In genomic region chr14:121796571-121797456, GRCm38 (mm10) we compare ENCODE assay signal across 8 mouse cellular contexts. TPM values are rescaled to one million over a fixed set of nuclear protein-coding genes. Genes with fewer than 3 reads are reported as not detected.
DNase-seq lines count a peak whose midpoint lies in the region; ATAC-seq and TF ChIP-seq lines count a peak whose summit lies in the region.

No protein-coding gene starts in this region.

- H3K36me3 ChIP-seq in spleen, adult 2 months (ENCODE audit: control insufficient read depth, insufficient read depth, low read length) = no peaks in the 10 kb centered on the region
- no peaks in the 10 kb centered on the region for H3K36me3 ChIP-seq in forebrain, embryonic 16.5 days (ENCODE audit: control insufficient read depth, insufficient read depth)
- no peaks in the 10 kb centered on the region for H3K36me3 ChIP-seq in limb, embryonic 15.5 days

- H3K9me3 ChIP-seq in forebrain, embryonic 16.5 days (ENCODE audit: control insufficient read depth, low read length) = no peaks in the 10 kb centered on the region
- H3K9me3 ChIP-seq in limb, embryonic 15.5 days = no peaks in the 10 kb centered on the region

- H3K4me1 ChIP-seq in spleen, adult 2 months (ENCODE audit: control insufficient read depth, insufficient read depth, insufficient read length) = no peaks in the 10 kb centered on the region; the same call in none of the 2 replicates
- H3K4me1 ChIP-seq in forebrain, embryonic 16.5 days (replicated peaks; ENCODE audit: control insufficient read depth, insufficient read depth, low read length) = peaks cover 12% of the 10 kb centered on the region
- H3K4me1 ChIP-seq in limb, embryonic 15.5 days = peaks cover 14% of the 10 kb centered on the region
- H3K4me1 ChIP-seq in olfactory bulb, adult 2 months (ENCODE audit: control insufficient read depth, insufficient read depth, low read length) = peaks cover 9% of the 10 kb centered on the region

- peak overlapping the region; percentile 46 for H3K27ac ChIP-seq in spleen, adult 2 months (ENCODE audit: insufficient read depth, low read length)
- no peak overlapping the region for H3K27ac ChIP-seq in forebrain, embryonic 16.5 days (ENCODE audit: low read length)
- peak overlapping the region; percentile 54 for H3K27ac ChIP-seq in limb, embryonic 15.5 days
- no peak overlapping the region for H3K27ac ChIP-seq in olfactory bulb, adult 2 months (ENCODE audit: insufficient read depth, low read depth, low read length)

- no peak for TF ChIP-seq POLR2A in spleen, adult 2 months (IDR thresholded peaks at IDR 0.05; ENCODE audit: low read depth, low read length)
- TF ChIP-seq POLR2A in olfactory bulb, adult 2 months (IDR thresholded peaks at IDR 0.05; ENCODE audit: insufficient read depth, low read depth, low read length) = no peak

- H3K4me2 ChIP-seq in forebrain, embryonic 16.5 days (ENCODE audit: low read length) = peak overlapping the region; percentile 97
- H3K4me2 ChIP-seq in limb, embryonic 15.5 days = peak overlapping the region; percentile 85

- 0 out of 2 replicates have a peak, but pooled peaks have one; percentile 0 for ATAC-seq in forebrain, embryonic 16.5 days
- no peak for ATAC-seq in limb, embryonic 15.5 days (ENCODE audit: insufficient number of reproducible peaks, low FRiP score, low TSS enrichment, low read depth)

- no peaks in the 10 kb centered on the region for H3K27me3 ChIP-seq in spleen, adult 2 months (ENCODE audit: control insufficient read depth, insufficient read depth, low read length)
- H3K27me3 ChIP-seq in forebrain, embryonic 16.5 days (replicated peaks; ENCODE audit: control insufficient read depth, insufficient read depth, low read length) = peaks cover 12% of the 10 kb centered on the region
- H3K27me3 ChIP-seq in limb, embryonic 15.5 days = peaks cover 21% of the 10 kb centered on the region; the same call in 1 of the 2 replicates

- 26% methylated on average over 27 of the region's 28 CpGs for WGBS in spleen, adult 2 months
- 9% methylated on average over 27 of the region's 28 CpGs for WGBS in forebrain, embryonic 16.5 days
- WGBS in limb, embryonic 15.5 days = 16% methylated on average over 25 of the region's 28 CpGs
- WGBS in olfactory bulb, adult 2 months = 17% methylated on average over 28 of the region's 28 CpGs

- no peak for TF ChIP-seq CTCF in spleen, adult 2 months (IDR thresholded peaks at IDR 0.05; ENCODE audit: extremely low read depth, insufficient read depth, insufficient read length, insufficient replicate concordance)
- no peak for TF ChIP-seq CTCF in olfactory bulb, adult 2 months (IDR thresholded peaks at IDR 0.05; ENCODE audit: insufficient read depth, low read depth, low read length)

- peak; percentile 4 for DNase-seq in embryo, embryonic 10 days (ENCODE audit: low spot score)
- no peak for DNase-seq in embryo, embryonic 11 days
- DNase-seq in spleen, adult 2 months (ENCODE audit: low read depth in 1 of 2, low spot score in 2 of 2) = no peak
- DNase-seq in spleen, postnatal 14 days (ENCODE audit: low spot score in 2 of 2) = no peak
- no peak for DNase-seq in right cerebral cortex, postnatal 25 days

- peak overlapping the region; percentile 73 for H3K9ac ChIP-seq in forebrain, embryonic 16.5 days (replicated peaks; ENCODE audit: low read depth, low read length)
- H3K9ac ChIP-seq in limb, embryonic 15.5 days = peak overlapping the region; percentile 53

- peak overlapping the region; percentile 61 for H3K4me3 ChIP-seq in spleen, adult 2 months (ENCODE audit: extremely low read depth, insufficient read depth, insufficient read length)
- peak overlapping the region; percentile 79 for H3K4me3 ChIP-seq in forebrain, embryonic 16.5 days (replicated peaks; ENCODE audit: low read length)
- H3K4me3 ChIP-seq in limb, embryonic 15.5 days = peak overlapping the region; percentile 73
- peak overlapping the region; percentile 93 for H3K4me3 ChIP-seq in olfactory bulb, adult 2 months (ENCODE audit: insufficient read depth, low read depth, low read length)

RNA-seq across cellular contexts. Expression of gene Dock9, which starts 0.8 kb away (rescaled TPM):
- 6.7 and 7.8 TPM in 2 replicates for polyA plus RNA-seq in spleen, adult 2 months (2012; rRNA removed)
- polyA plus RNA-seq in forebrain, embryonic 16.5 days (2015; fragmentation: Nextera tagmentation; extraction: Ambion mirVana) = 14.5 and 15.8 TPM in 2 replicates
- polyA plus RNA-seq in limb, embryonic 15.5 days (2015; fragmentation: Nextera tagmentation; extraction: Ambion mirVana) = 10.2 and 11.0 TPM in 2 replicates
- 265 TPM in 1 of 2 replicates, not detected in the other for polyA plus RNA-seq in olfactory bulb, adult 2 months (2012; ENCODE audit: insufficient read depth, insufficient read length, low replicate concordance, missing spikeins)

Comparison
In these comparisons a context has a peak if more than half of its experiments do, and no peak if none do; other contexts are left out.
1. H3K27ac ChIP-seq: peak in spleen, adult 2 months (single experiment) and limb, embryonic 15.5 days (single experiment); none in forebrain, embryonic 16.5 days (single experiment) and olfactory bulb, adult 2 months (single experiment).
2. Peak in every context shown above with its lines, with median percentiles within 50 percentile points of each other: H3K4me3 ChIP-seq.